Mouse (Mus musculus): ENCODE results near the gene Iqce. TPM values are rescaled to one million over a fixed set of nuclear protein-coding genes. Genes with fewer than 3 reads are reported as not detected.

Iqce gene
- polyA plus RNA-seq, 1 experiment: 30.0 TPM

DNA sequence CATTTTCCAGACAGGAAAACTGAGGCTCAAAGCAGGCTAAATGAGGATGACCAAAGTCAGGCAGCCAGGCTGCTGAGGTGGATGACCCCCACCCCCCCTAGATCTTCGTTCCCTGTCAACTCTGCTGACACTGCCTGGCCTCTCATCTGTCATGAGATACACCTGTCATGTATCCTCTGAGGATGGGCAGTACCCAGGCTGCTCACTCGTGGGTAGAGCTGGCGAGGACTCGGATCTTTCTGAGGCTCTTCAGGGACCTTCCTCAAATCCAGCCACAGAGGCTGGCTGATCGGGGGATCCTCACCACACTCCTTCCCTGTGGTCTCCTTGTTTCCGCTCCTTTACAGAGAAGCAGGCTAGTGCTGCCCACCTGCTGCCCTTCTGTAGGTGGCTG, 86.1 kb downstream of the Iqce start:
- WGBS: 45% methylated on average over 6 of the region's 6 CpGs
- DNase-seq: no peak
- H3K4me1 ChIP-seq (replicated peaks; ENCODE audit: control insufficient read depth, insufficient read depth, low read length): peaks cover 35% of the 10 kb centered on the region

DNA sequence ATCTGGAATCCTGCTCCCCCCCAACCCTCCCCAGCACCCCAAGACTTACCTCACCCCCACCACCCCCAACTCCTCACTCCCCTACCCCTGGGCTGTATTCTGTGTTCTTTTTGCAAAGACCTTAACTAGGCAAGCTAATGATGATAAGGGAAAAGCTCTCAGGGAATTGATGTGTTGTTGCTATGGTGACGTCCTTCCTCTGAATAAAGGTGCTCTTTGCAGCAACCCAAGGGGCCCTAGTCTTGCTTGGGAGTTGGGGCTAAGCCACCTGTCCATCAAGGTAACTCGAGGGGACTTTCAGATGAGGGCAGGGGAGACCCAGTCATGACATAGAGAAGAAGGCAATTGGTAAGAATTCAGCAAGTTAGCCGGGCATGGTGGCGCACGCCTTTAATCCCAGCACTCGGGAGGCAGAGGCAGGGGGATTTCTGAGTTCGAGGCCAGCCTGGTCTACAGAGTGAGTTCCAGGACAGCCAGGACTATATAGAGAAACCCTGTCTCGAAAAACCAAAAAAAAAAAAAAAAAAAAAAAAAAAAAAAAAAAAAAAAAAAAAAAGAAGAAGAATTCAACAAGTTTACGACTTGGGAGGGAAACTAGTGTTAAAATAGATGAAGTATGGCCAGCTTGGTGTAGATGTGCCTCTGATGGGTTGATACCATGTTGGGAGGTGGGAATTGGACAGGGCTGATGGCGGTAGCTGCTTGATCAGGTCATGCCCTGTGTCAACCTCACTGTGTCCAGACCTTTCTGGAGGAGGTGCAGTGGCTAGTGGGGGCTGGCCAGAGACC, 86.7 kb downstream of the Iqce start:
- H3K4me1 ChIP-seq (replicated peaks; ENCODE audit: control insufficient read depth, insufficient read depth, low read length): peaks cover 39% of the 10 kb centered on the region
- no peak overlapping the region for H3K27ac ChIP-seq (ENCODE audit: control insufficient read depth, insufficient read depth, low read length)
- WGBS: 75% methylated on average over 10 of the region's 10 CpGs
- no peak for TF ChIP-seq CTCF (IDR thresholded peaks at IDR 0.05; ENCODE audit: borderline replicate concordance, control insufficient read depth, extremely low read depth, insufficient read depth, low read length, poor library complexity)
- no peak for TF ChIP-seq POLR2A (IDR thresholded peaks at IDR 0.05; ENCODE audit: control insufficient read depth, extremely low read depth, insufficient read depth, low read length, poor library complexity)
- no peak for DNase-seq
- H3K36me3 ChIP-seq (ENCODE audit: control insufficient read depth, insufficient read depth, low read length): no peaks in the 10 kb centered on the region
- no peaks in the 10 kb centered on the region for H3K27me3 ChIP-seq (ENCODE audit: control insufficient read depth, insufficient read depth, low read length)
- no peak overlapping the region for H3K4me3 ChIP-seq (ENCODE audit: control insufficient read depth, insufficient read depth, low read length)

More for the DNA sequence above, 86.1 kb downstream of the Iqce start:
- Histone ChIP-seq H3K36me3 (ENCODE audit: control insufficient read depth, insufficient read depth, low read length) (no peaks in the 10 kb centered on the region), H3K27ac (ENCODE audit: control insufficient read depth, insufficient read depth, low read length) (peak overlapping the region; percentile 47), H3K27me3 (ENCODE audit: control insufficient read depth, insufficient read depth, low read length) (no peaks in the 10 kb centered on the region), H3K4me3 (ENCODE audit: control insufficient read depth, insufficient read depth, low read length) (no peak overlapping the region)
- TF ChIP-seq CTCF (IDR thresholded peaks at IDR 0.05; ENCODE audit: borderline replicate concordance, control insufficient read depth, extremely low read depth, insufficient read depth, low read length, poor library complexity): no peak
- no peak for TF ChIP-seq POLR2A (IDR thresholded peaks at IDR 0.05; ENCODE audit: control insufficient read depth, extremely low read depth, insufficient read depth, low read length, poor library complexity)

DNA sequence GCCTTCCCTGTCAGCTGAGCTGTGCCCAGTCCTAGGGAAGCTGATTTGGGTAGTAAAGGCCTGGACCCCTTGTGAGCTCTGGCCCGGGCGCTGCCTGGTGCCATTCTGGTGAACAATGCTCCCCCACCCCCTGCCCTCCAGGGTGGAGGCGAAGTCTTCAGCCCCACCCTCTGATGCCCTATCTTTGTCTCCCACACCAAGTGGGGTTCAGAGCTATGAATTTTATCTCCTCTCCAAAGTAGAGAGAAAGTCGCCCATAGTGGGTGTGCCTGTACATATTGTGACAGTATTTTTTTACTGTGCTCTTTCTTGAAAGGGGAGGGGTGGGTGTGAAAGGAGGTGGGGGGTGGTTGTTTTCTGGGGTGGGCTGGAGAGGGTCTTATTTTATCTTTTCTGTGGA, 87.3 kb downstream of the Iqce start:
- no peak overlapping the region for H3K27ac ChIP-seq (ENCODE audit: control insufficient read depth, insufficient read depth, low read length)

DNA sequence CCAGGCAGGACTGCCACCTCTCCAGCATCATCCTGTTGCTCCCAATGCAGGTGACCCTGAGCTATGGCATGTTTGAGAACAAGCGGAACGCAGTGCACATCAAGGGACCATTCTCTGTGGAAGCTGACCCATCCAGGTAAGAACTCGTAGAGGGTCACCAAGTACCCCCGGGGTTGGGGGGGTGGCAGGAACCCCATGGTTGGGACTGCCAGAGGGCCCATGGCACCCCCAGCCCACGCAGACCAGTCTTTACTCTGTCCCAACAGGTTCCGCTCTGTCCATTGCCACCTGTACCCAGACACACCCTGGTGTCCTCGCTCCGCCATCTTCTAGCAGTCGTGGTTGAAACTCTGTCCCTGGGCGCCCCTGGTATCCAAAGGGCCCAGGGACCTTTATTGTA, 88.0 kb downstream of the Iqce start:
- H3K27ac ChIP-seq (ENCODE audit: control insufficient read depth, insufficient read depth, low read length): no peak overlapping the region

More for the DNA sequence above, 87.3 kb downstream of the Iqce start:
- H3K36me3 ChIP-seq (ENCODE audit: control insufficient read depth, insufficient read depth, low read length): no peaks in the 10 kb centered on the region
- TF ChIP-seq POLR2A (IDR thresholded peaks at IDR 0.05; ENCODE audit: control insufficient read depth, extremely low read depth, insufficient read depth, low read length, poor library complexity): no peak
- TF ChIP-seq CTCF (IDR thresholded peaks at IDR 0.05; ENCODE audit: borderline replicate concordance, control insufficient read depth, extremely low read depth, insufficient read depth, low read length, poor library complexity): no peak
- no peak for DNase-seq
- H3K4me1 ChIP-seq (replicated peaks; ENCODE audit: control insufficient read depth, insufficient read depth, low read length): peaks cover 46% of the 10 kb centered on the region
- 94% methylated on average over 4 of the region's 4 CpGs for WGBS
- no peaks in the 10 kb centered on the region for H3K27me3 ChIP-seq (ENCODE audit: control insufficient read depth, insufficient read depth, low read length)
- no peak overlapping the region for H3K4me3 ChIP-seq (ENCODE audit: control insufficient read depth, insufficient read depth, low read length)

DNA sequence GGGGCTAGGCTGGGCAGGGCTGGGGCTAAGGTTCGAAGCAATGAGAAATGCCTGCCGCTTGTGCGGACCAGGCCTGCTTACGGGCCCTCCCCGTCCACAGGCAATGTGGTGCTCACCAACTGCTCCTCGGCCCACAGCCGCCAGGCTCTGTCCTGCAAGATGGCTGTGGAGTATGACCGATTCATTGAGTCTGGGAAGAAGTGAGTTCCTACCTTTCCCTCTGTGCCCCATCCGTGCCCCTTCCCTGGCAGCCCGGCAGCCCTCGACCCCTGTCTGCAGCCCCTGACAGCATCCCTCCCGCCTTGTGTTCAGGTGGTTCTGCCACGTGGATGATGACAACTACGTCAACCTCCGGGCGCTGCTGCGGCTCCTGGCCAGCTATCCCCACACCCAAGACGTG, 90.0 kb downstream of the Iqce start:
- no peak overlapping the region for H3K27ac ChIP-seq (ENCODE audit: control insufficient read depth, insufficient read depth, low read length)
- no peak for DNase-seq

More for the DNA sequence above, 88.0 kb downstream of the Iqce start:
- Histone ChIP-seq H3K4me3 (ENCODE audit: control insufficient read depth, insufficient read depth, low read length) (no peak overlapping the region), H3K27me3 (ENCODE audit: control insufficient read depth, insufficient read depth, low read length) (no peaks in the 10 kb centered on the region), H3K36me3 (ENCODE audit: control insufficient read depth, insufficient read depth, low read length) (no peaks in the 10 kb centered on the region), H3K4me1 (replicated peaks; ENCODE audit: control insufficient read depth, insufficient read depth, low read length) (peaks cover 52% of the 10 kb centered on the region)
- DNase-seq: no peak
- TF ChIP-seq CTCF (IDR thresholded peaks at IDR 0.05; ENCODE audit: borderline replicate concordance, control insufficient read depth, extremely low read depth, insufficient read depth, low read length, poor library complexity) (no peak), POLR2A (IDR thresholded peaks at IDR 0.05; ENCODE audit: control insufficient read depth, extremely low read depth, insufficient read depth, low read length, poor library complexity) (no peak)
- WGBS: 97% methylated on average over 10 of the region's 10 CpGs

More for the DNA sequence above, 90.0 kb downstream of the Iqce start:
- 98% methylated on average over 18 of the region's 18 CpGs for WGBS
- Histone ChIP-seq H3K27me3 (ENCODE audit: control insufficient read depth, insufficient read depth, low read length) (no peaks in the 10 kb centered on the region; the same call in 1 of the 2 replicates), H3K4me3 (ENCODE audit: control insufficient read depth, insufficient read depth, low read length) (no peak overlapping the region), H3K36me3 (ENCODE audit: control insufficient read depth, insufficient read depth, low read length) (no peaks in the 10 kb centered on the region), H3K4me1 (replicated peaks; ENCODE audit: control insufficient read depth, insufficient read depth, low read length) (peaks cover 59% of the 10 kb centered on the region)
- TF ChIP-seq POLR2A (IDR thresholded peaks at IDR 0.05; ENCODE audit: control insufficient read depth, extremely low read depth, insufficient read depth, low read length, poor library complexity): no peak
- TF ChIP-seq CTCF (IDR thresholded peaks at IDR 0.05; ENCODE audit: borderline replicate concordance, control insufficient read depth, extremely low read depth, insufficient read depth, low read length, poor library complexity): no peak

Other genes with a start within 250 kb of the Iqce start
- gene Chst12, start 196.8 kb downstream of the Iqce start, polyA plus RNA-seq (2012; rRNA removed): 24.0 and 28.7 TPM in 2 replicates
- gene Grifin, start 137.3 kb downstream of the Iqce start, polyA plus RNA-seq (2012; rRNA removed): 2.7 TPM in 2 replicates
- gene Lfng, start 95.1 kb downstream of the Iqce start, polyA plus RNA-seq (2012; rRNA removed): 141 and 171 TPM in 2 replicates
- 139 and 177 TPM in 2 replicates for gene Ttyh3, start 53.3 kb downstream of the Iqce start, polyA plus RNA-seq (2012; rRNA removed)
- 65.1 and 69.1 TPM in 2 replicates for gene Brat1, start 2.6 kb upstream of the Iqce start, polyA plus RNA-seq (2012; rRNA removed)
- gene Amz1, start 21.7 kb upstream of the Iqce start, polyA plus RNA-seq (2012; rRNA removed): 10.6 and 13.7 TPM in 2 replicates
- 68.1 and 69.0 TPM in 2 replicates for gene Gna12, start 128.1 kb upstream of the Iqce start, polyA plus RNA-seq (2012; rRNA removed)